Mouse (Mus musculus) testis, adult 2 months (tissue): ENCODE data around the gene Angpt4.

Experiments used
- CTCF ChIP-seq: fragments of 200-500 bp; IDR thresholded peaks from 2 replicates; pipeline ENCODE4 v1.5.1; 2012; ENCODE audit warnings: low read depth, mild to moderate bottlenecking, inconsistent platforms, low read length, moderate library complexity; ENCODE audit not compliant: control insufficient read depth, insufficient read depth, insufficient replicate concordance
- POLR2A ChIP-seq: fragments of 200-500 bp; IDR thresholded peaks from 2 replicates; pipeline ENCODE4 v1.6.1; 2012; ENCODE audit warnings: low read depth, mild to moderate bottlenecking, inconsistent platforms, low read length, moderate library complexity; ENCODE audit not compliant: control insufficient read depth

DNA sequence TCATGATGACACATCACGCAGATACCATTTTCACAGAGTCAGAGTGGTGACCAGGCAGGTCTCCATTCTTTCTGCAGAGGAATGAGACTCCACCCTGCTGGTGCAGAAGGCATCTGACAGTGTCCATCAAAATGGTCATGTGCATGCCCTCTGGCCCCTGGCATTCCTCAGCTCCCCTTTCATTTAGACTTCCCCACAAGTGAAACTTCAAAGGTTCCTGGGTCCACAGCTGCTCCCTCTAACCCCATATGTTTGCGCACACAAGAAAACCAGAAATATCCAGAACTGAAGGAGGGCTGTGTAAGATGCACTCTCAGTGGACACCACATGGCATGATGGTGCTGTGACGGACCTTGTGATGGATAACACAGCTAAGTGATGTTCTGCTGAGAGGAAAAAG is 32.4 kb upstream of the Angpt4 start:
- TF ChIP-seq POLR2A (no peak), CTCF (no peak)
